Mouse (Mus musculus): ENCODE data around the gene Cd6. TPM values are rescaled to one million over a fixed set of nuclear protein-coding genes. Genes with fewer than 3 reads are reported as not detected.

Gene Cd6
- polyA plus RNA-seq, 1 experiment from 2014 or later = not detected

- H3K36me3 ChIP-seq = peaks cover 39% of the 10 kb centered on the region
- H3K27me3 ChIP-seq = no peaks in the 10 kb centered on the region
- no peak for ATAC-seq (replicated peaks; ENCODE audit: insufficient number of reproducible peaks, insufficient read depth, low FRiP score, low read depth)
- H3K4me3 ChIP-seq = no peak overlapping the region
- no peak overlapping the region for H3K4me2 ChIP-seq
- no peaks in the 10 kb centered on the region for H3K9me3 ChIP-seq (replicated peaks)
- H3K27ac ChIP-seq = no peak overlapping the region
- WGBS = 39% methylated on average over 2 of the region's 2 CpGs
- no peak overlapping the region for H3K9ac ChIP-seq
- H3K4me1 ChIP-seq (replicated peaks) = no peaks in the 10 kb centered on the region
Observed at GRCm38 (mm10) chr19:10856520-10856919, 26.7 kb upstream of the Cd6 start.

GRCm38 (mm10) chr19:10855422-10855821, 25.6 kb upstream of the Cd6 start:
- H3K9me3 ChIP-seq (replicated peaks) = no peaks in the 10 kb centered on the region
- peaks cover 28% of the 10 kb centered on the region for H3K36me3 ChIP-seq
- H3K27ac ChIP-seq = no peak overlapping the region
- ATAC-seq (replicated peaks; ENCODE audit: insufficient number of reproducible peaks, insufficient read depth, low FRiP score, low read depth) = no peak
- no peak overlapping the region for H3K9ac ChIP-seq
- H3K27me3 ChIP-seq = no peaks in the 10 kb centered on the region
- 82% methylated on average over 3 of the region's 3 CpGs for WGBS
- no peak overlapping the region for H3K4me3 ChIP-seq
- no peaks in the 10 kb centered on the region for H3K4me1 ChIP-seq (replicated peaks)
- H3K4me2 ChIP-seq = no peak overlapping the region

DNA sequence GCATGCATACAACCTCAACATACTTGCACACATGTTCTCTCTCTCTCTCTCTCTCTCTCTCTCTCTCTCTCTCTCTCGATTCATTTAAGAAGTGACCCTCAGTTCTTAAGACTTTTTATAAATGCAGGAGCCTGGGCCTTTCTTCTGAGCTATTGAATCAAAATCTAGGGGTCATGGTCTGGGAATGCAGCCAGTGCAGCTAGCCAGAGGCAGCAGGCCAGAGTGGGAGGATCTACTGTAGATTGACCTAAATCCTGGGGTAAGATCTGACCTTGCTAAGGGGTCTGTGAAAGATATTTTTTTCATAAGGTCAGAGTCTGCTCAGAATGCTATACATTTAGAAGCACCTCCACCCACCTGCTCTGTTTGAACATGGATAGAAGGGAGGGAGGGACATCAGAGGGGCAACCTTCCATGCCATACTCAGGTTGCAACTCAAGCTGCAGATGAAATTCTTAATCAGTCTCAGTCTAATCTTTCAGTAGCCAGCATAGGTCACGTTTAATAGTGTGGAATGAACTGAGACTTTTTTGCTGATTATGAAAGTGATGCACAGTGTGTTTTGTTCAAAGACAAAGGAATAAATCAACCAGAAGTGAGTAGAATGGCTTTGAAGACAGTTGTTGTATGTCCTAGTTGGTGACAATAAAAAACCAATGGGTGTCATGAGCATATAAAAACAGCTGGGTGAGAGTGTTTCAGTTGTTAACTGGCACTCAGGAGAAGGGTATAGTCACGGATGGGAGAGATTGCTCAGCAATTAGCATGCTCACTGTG, 17.6 kb upstream of the Cd6 start:
- no peak overlapping the region for H3K4me2 ChIP-seq
- peaks cover 5% of the 10 kb centered on the region; the same call in 1 of the 2 replicates for H3K4me1 ChIP-seq (replicated peaks)
- no peak overlapping the region for H3K4me3 ChIP-seq
- no peak for ATAC-seq (replicated peaks; ENCODE audit: insufficient number of reproducible peaks, insufficient read depth, low FRiP score, low read depth)
- no peaks in the 10 kb centered on the region for H3K36me3 ChIP-seq
- H3K9me3 ChIP-seq (replicated peaks) = no peaks in the 10 kb centered on the region
- H3K9ac ChIP-seq = no peak overlapping the region
- no peak overlapping the region for H3K27ac ChIP-seq
- H3K27me3 ChIP-seq = no peaks in the 10 kb centered on the region
- 26% methylated on average over 3 of the region's 3 CpGs for WGBS

- WGBS = 76% methylated on average over 7 of the region's 7 CpGs
- no peaks in the 10 kb centered on the region for H3K27me3 ChIP-seq
- ATAC-seq (replicated peaks; ENCODE audit: insufficient number of reproducible peaks, insufficient read depth, low FRiP score, low read depth) = no peak
- no peak overlapping the region for H3K27ac ChIP-seq
- H3K4me1 ChIP-seq (replicated peaks) = peaks cover 7% of the 10 kb centered on the region; the same call in 1 of the 2 replicates
- no peak overlapping the region for H3K4me2 ChIP-seq
- H3K4me3 ChIP-seq = no peak overlapping the region
- no peaks in the 10 kb centered on the region for H3K9me3 ChIP-seq (replicated peaks)
- H3K36me3 ChIP-seq = no peaks in the 10 kb centered on the region
- H3K9ac ChIP-seq = no peak overlapping the region
Observed at GRCm38 (mm10) chr19:10846150-10846549, 16.3 kb upstream of the Cd6 start.

DNA sequence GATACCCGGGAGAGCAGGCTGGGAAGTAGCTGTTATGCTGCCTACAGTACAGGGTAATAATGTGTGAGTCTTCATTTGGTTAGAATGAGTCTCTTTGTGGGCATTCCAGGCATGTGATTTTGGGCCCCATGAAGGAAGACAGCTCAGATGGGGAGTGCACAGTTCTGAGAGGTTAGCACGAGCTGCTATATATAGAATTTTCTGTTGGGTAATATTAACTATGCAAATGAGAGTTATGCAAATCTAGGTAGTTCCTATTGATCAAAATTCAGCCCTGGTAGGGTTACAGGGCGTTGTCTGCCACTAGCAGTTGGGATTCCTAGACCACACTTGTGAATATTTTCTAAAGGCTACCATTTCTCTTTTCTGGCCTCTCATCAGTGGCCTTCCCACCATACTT, 15.6 kb upstream of the Cd6 start:
- H3K9me3 ChIP-seq (replicated peaks) = no peaks in the 10 kb centered on the region
- 77% methylated on average over 3 of the region's 3 CpGs for WGBS
- no peak overlapping the region for H3K27ac ChIP-seq
- H3K36me3 ChIP-seq = no peaks in the 10 kb centered on the region
- no peak for ATAC-seq (replicated peaks; ENCODE audit: insufficient number of reproducible peaks, insufficient read depth, low FRiP score, low read depth)
- H3K4me3 ChIP-seq = no peak overlapping the region
- H3K4me1 ChIP-seq (replicated peaks) = peaks cover 7% of the 10 kb centered on the region; the same call in 1 of the 2 replicates
- H3K9ac ChIP-seq = no peak overlapping the region
- H3K4me2 ChIP-seq = no peak overlapping the region
- no peaks in the 10 kb centered on the region for H3K27me3 ChIP-seq

DNA sequence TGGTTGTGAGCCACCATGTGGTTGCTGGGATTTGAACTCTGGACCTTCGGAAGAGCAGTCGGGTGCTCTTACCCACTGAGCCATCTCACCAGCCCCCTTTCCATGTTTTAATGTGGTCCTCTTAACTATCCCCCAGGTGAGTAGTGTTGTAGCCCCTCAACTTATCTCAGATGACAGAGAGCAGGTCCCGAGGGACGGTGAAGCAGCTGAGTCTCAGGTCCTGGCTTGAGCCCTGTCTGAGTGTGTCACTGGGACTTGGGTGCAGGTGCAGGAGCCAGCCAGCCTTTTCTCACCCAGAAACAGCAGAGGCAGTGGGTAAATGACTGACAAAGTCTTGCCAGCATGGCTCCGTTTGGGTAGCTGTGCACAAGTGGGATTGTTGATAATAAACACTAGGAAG, 14.3 kb upstream of the Cd6 start:
- no peaks in the 10 kb centered on the region for H3K27me3 ChIP-seq
- no peak overlapping the region for H3K4me3 ChIP-seq
- peaks cover 7% of the 10 kb centered on the region; the same call in 1 of the 2 replicates for H3K4me1 ChIP-seq (replicated peaks)
- WGBS = 85% methylated on average over 5 of the region's 5 CpGs
- H3K9ac ChIP-seq = no peak overlapping the region
- no peak overlapping the region for H3K27ac ChIP-seq
- no peaks in the 10 kb centered on the region for H3K9me3 ChIP-seq (replicated peaks)
- ATAC-seq (replicated peaks; ENCODE audit: insufficient number of reproducible peaks, insufficient read depth, low FRiP score, low read depth) = no peak
- no peaks in the 10 kb centered on the region for H3K36me3 ChIP-seq
- H3K4me2 ChIP-seq = no peak overlapping the region

DNA sequence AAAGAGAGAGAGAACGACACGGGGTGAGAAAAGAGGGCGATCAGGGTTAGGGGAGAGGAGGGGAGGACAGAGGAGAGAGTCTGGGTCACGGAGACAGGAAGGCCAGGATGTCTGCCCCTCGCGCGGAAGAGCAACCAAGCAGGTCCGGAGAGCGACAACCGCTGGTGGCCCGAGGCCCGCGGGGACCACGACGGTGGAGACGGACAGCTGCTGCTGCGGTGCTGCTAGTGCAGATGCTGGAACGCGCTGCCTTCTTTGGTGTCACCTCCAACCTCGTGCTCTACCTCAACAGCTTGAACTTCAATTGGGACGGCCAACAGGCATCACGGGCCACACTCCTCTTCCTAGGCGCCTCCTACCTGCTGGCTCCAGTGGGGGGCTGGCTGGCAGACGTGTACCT, 13.1 kb upstream of the Cd6 start:
- no peaks in the 10 kb centered on the region for H3K9me3 ChIP-seq (replicated peaks)
- no peak overlapping the region for H3K27ac ChIP-seq
- H3K4me3 ChIP-seq = peak overlapping the region; percentile 11; the same call in 1 of the 2 replicates
- H3K4me2 ChIP-seq = peak overlapping the region; percentile 40
- 43% methylated on average over 24 of the region's 24 CpGs for WGBS
- no peaks in the 10 kb centered on the region for H3K27me3 ChIP-seq
- H3K36me3 ChIP-seq = no peaks in the 10 kb centered on the region
- H3K4me1 ChIP-seq (replicated peaks) = peaks cover 7% of the 10 kb centered on the region; the same call in 1 of the 2 replicates
- no peak overlapping the region for H3K9ac ChIP-seq
- ATAC-seq (replicated peaks; ENCODE audit: insufficient number of reproducible peaks, insufficient read depth, low FRiP score, low read depth) = no peak

GRCm38 (mm10) chr19:10841721-10842626, 12.1 kb upstream of the Cd6 start:
- Histone ChIP-seq H3K4me2 (peak overlapping the region; percentile 40), H3K36me3 (no peaks in the 10 kb centered on the region), H3K4me3 (no peak overlapping the region), H3K9ac (no peak overlapping the region), H3K4me1 (replicated peaks) (peaks cover 3% of the 10 kb centered on the region; the same call in 1 of the 2 replicates), H3K27ac (no peak overlapping the region), H3K9me3 (replicated peaks) (no peaks in the 10 kb centered on the region), H3K27me3 (no peaks in the 10 kb centered on the region)
- WGBS = 45% methylated on average over 16 of the region's 16 CpGs
- ATAC-seq (replicated peaks; ENCODE audit: insufficient number of reproducible peaks, insufficient read depth, low FRiP score, low read depth) = no peak

- no peak for ATAC-seq (replicated peaks; ENCODE audit: insufficient number of reproducible peaks, insufficient read depth, low FRiP score, low read depth)
- no peak within 1 kb of the TSS for H3K9ac ChIP-seq
- no peak within 1 kb of the TSS for H3K27ac ChIP-seq
- H3K4me3 ChIP-seq = no peak within 1 kb of the TSS
- H3K36me3 ChIP-seq = no peaks in the 10 kb centered on the region
- H3K4me2 ChIP-seq = no peak within 1 kb of the TSS
- H3K9me3 ChIP-seq (replicated peaks) = no peaks in the 10 kb centered on the region
- WGBS = 74% methylated on average over 15 of the region's 15 CpGs
- peaks cover 2% of the 10 kb centered on the region; the same call in 1 of the 2 replicates for H3K4me1 ChIP-seq (replicated peaks)
- H3K27me3 ChIP-seq = no peaks in the 10 kb centered on the region
Observed at GRCm38 (mm10) chr19:10839010-10839892, 9.4 kb upstream of the Cd6 start, which contains the start of gene Slc15a3. Slc15a3 (plus strand) TSS chr19:10839727.

DNA sequence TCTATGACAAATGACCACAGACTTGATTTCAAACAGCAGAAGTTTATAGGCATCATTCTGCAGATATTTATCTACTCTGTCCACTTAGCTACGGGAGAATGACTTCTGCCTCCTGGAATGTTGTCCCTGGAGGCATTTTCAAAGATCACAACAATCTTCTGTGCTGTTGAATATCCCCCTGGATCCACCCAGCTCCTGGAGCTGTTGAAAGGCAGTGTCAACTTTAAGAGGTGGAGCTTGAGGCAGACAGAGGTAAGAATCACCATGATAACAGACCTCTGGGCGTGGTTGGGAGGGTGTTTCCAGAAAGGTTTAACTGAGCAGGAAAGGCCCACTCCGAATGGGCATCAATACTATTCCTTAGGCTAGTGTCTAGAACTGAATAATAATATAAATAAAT, 5.8 kb upstream of the Cd6 start:
- Histone ChIP-seq H3K4me2 (no peak overlapping the region), H3K9ac (no peak overlapping the region), H3K4me1 (replicated peaks) (0 out of 2 replicates have a peak, but pooled peaks cover 3% of the 10 kb centered on the region), H3K27me3 (no peaks in the 10 kb centered on the region), H3K27ac (no peak overlapping the region), H3K9me3 (replicated peaks) (no peaks in the 10 kb centered on the region), H3K4me3 (no peak overlapping the region), H3K36me3 (no peaks in the 10 kb centered on the region)
- WGBS = 40% methylated on average over 3 of the region's 3 CpGs
- no peak for ATAC-seq (replicated peaks; ENCODE audit: insufficient number of reproducible peaks, insufficient read depth, low FRiP score, low read depth)
